Mouse (Mus musculus): ENCODE measurements at regions not wholly inside any gene's neighbourhood (a gene's known extent, or its start where the extent isn't known, plus 50 kb on each side); places are given as distances from the start of the nearest gene placed in this dataset.

DNA sequence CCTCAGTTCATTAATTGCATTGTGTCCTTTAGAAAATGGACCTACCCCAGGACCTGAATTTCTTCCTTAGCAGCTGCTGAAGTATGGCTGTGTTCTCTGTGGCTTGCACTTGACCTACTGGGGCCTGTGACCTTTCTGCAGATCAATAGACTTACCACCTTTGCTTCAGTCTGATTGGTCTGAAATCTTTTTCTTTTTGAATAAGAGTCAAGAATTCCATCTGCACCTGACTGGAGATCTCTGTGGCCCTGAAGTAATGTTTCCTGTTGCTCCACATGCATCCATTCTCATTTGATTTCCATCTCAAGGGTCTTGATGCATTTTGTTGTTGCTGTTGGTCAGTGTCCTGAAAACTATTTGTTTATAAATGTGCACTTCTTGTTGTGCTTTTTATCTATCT is 388.4 kb downstream of the Plekhb2 start:
- H3K4me1 ChIP-seq (ENCODE audit: control insufficient read depth, insufficient read depth), result no peaks in the 10 kb centered on the region
- no peaks in the 10 kb centered on the region for H3K27me3 ChIP-seq (ENCODE audit: control insufficient read depth, insufficient read depth, low read length)
- no peak overlapping the region for H3K9ac ChIP-seq (replicated peaks; ENCODE audit: low read depth, low read length)
- no peak overlapping the region for H3K4me2 ChIP-seq (ENCODE audit: low read depth, low read length)
- TF ChIP-seq CTCF (IDR thresholded peaks at IDR 0.05; ENCODE audit: low read depth) (no peak), EP300 (IDR thresholded peaks at IDR 0.05; ENCODE audit: low read depth) (no peak)
- no peak for ATAC-seq (ENCODE audit: insufficient read depth, low read depth)
- H3K4me3 ChIP-seq (ENCODE audit: low read depth, low read length), result no peak overlapping the region
- no peaks in the 10 kb centered on the region for H3K36me3 ChIP-seq (replicated peaks; ENCODE audit: control insufficient read depth, insufficient read depth, low read length)
- DNase-seq (ENCODE audit: low spot score), result no peak
- H3K9me3 ChIP-seq (replicated peaks; ENCODE audit: control insufficient read depth, low read length), result no peaks in the 10 kb centered on the region
- H3K27ac ChIP-seq (ENCODE audit: low read depth), result no peak overlapping the region

GRCm38 (mm10) chr1:35242849-35243248 is 393.1 kb downstream of the Plekhb2 start:
- H3K4me3 ChIP-seq (ENCODE audit: low read depth, low read length), result no peak overlapping the region
- H3K4me1 ChIP-seq (ENCODE audit: control insufficient read depth, insufficient read depth), result no peaks in the 10 kb centered on the region
- no peak for TF ChIP-seq EP300 (IDR thresholded peaks at IDR 0.05; ENCODE audit: low read depth)
- TF ChIP-seq CTCF (IDR thresholded peaks at IDR 0.05; ENCODE audit: low read depth), result no peak
- no peaks in the 10 kb centered on the region for H3K36me3 ChIP-seq (replicated peaks; ENCODE audit: control insufficient read depth, insufficient read depth, low read length)
- H3K9ac ChIP-seq (replicated peaks; ENCODE audit: low read depth, low read length), result no peak overlapping the region
- DNase-seq (ENCODE audit: low spot score), result no peak
- ATAC-seq (ENCODE audit: insufficient read depth, low read depth), result no peak
- H3K4me2 ChIP-seq (ENCODE audit: low read depth, low read length), result no peak overlapping the region
- no peak overlapping the region for H3K27ac ChIP-seq (ENCODE audit: low read depth)
- 72% methylated on average over 6 of the region's 6 CpGs for WGBS
- no peaks in the 10 kb centered on the region for H3K9me3 ChIP-seq (replicated peaks; ENCODE audit: control insufficient read depth, low read length)
- no peaks in the 10 kb centered on the region for H3K27me3 ChIP-seq (ENCODE audit: control insufficient read depth, insufficient read depth, low read length)

DNA sequence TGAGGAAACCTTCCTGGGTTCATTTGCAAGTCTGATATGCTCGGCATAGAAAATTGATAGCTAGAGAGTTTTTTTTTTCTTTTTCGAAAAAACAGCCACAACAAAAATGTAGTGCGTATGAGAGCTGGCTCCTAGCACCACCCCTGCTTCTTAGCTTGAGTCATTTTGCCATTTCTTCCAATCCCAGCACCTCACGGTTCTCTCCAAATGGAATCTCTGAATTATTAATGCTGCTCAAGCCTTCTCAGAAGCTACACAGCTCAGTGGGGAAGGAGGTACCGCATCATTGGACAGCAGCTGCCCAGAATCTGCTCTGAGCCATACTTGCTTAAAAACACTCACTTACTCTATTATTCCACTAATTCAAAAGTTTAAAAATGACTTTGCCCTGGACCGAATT is 393.6 kb downstream of the Plekhb2 start:
- no peak overlapping the region for H3K9ac ChIP-seq (replicated peaks; ENCODE audit: low read depth, low read length)
- DNase-seq (ENCODE audit: low spot score) (no peak), ATAC-seq (ENCODE audit: insufficient read depth, low read depth) (no peak)
- TF ChIP-seq CTCF (IDR thresholded peaks at IDR 0.05; ENCODE audit: low read depth), result no peak
- TF ChIP-seq EP300 (IDR thresholded peaks at IDR 0.05; ENCODE audit: low read depth), result no peak
- H3K4me1 ChIP-seq (ENCODE audit: control insufficient read depth, insufficient read depth), result no peaks in the 10 kb centered on the region
- no peak overlapping the region for H3K4me3 ChIP-seq (ENCODE audit: low read depth, low read length)
- no peaks in the 10 kb centered on the region for H3K36me3 ChIP-seq (replicated peaks; ENCODE audit: control insufficient read depth, insufficient read depth, low read length)
- H3K9me3 ChIP-seq (replicated peaks; ENCODE audit: control insufficient read depth, low read length), result no peaks in the 10 kb centered on the region
- H3K4me2 ChIP-seq (ENCODE audit: low read depth, low read length), result no peak overlapping the region
- no peak overlapping the region for H3K27ac ChIP-seq (ENCODE audit: low read depth)
- H3K27me3 ChIP-seq (ENCODE audit: control insufficient read depth, insufficient read depth, low read length), result no peaks in the 10 kb centered on the region
- WGBS, result 75% methylated on average over 6 of the region's 6 CpGs

DNA sequence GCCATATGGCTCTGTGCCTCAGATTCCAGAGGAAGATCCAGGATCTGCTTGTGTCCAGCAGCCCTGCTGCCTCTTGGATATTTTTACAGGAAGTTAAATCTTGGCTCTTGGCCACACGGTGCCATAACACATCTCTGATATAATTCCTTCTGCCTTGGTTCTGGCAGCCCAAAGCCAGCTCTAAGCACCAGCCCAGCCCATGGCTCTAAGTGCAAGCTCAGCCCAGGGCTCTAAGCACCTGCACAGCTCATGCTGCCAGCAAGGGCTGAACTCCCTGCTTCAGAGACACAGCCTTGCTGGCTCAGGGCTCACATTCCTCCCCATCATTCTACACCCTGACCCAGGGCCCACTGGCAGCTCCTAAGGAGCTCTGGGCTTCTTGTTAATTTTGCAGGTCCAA is 415.3 kb downstream of the Plekhb2 start:
- no peaks in the 10 kb centered on the region for H3K27me3 ChIP-seq (ENCODE audit: control insufficient read depth, insufficient read depth, low read length)
- no peaks in the 10 kb centered on the region for H3K4me1 ChIP-seq (ENCODE audit: control insufficient read depth, insufficient read depth)
- no peak for DNase-seq (ENCODE audit: low spot score)
- no peak overlapping the region for H3K9ac ChIP-seq (replicated peaks; ENCODE audit: low read depth, low read length)
- no peak overlapping the region for H3K27ac ChIP-seq (ENCODE audit: low read depth)
- H3K36me3 ChIP-seq (replicated peaks; ENCODE audit: control insufficient read depth, insufficient read depth, low read length), result no peaks in the 10 kb centered on the region
- no peak overlapping the region for H3K4me3 ChIP-seq (ENCODE audit: low read depth, low read length)
- no peak overlapping the region for H3K4me2 ChIP-seq (ENCODE audit: low read depth, low read length)
- no peak for ATAC-seq (ENCODE audit: insufficient read depth, low read depth)
- WGBS, result 38% methylated on average over 1 of the region's 1 CpGs
- no peak for TF ChIP-seq CTCF (IDR thresholded peaks at IDR 0.05; ENCODE audit: low read depth)
- no peak for TF ChIP-seq EP300 (IDR thresholded peaks at IDR 0.05; ENCODE audit: low read depth)
- H3K9me3 ChIP-seq (replicated peaks; ENCODE audit: control insufficient read depth, low read length), result no peaks in the 10 kb centered on the region

- Histone ChIP-seq H3K9me3 (replicated peaks; ENCODE audit: control insufficient read depth, low read length) (no peaks in the 10 kb centered on the region), H3K4me1 (ENCODE audit: control insufficient read depth, insufficient read depth) (no peaks in the 10 kb centered on the region), H3K36me3 (replicated peaks; ENCODE audit: control insufficient read depth, insufficient read depth, low read length) (no peaks in the 10 kb centered on the region), H3K27me3 (ENCODE audit: control insufficient read depth, insufficient read depth, low read length) (no peaks in the 10 kb centered on the region), H3K9ac (replicated peaks; ENCODE audit: low read depth, low read length) (no peak overlapping the region), H3K27ac (ENCODE audit: low read depth) (no peak overlapping the region), H3K4me3 (ENCODE audit: low read depth, low read length) (no peak overlapping the region), H3K4me2 (ENCODE audit: low read depth, low read length) (no peak overlapping the region)
- peak; percentile 42 for TF ChIP-seq CTCF (IDR thresholded peaks at IDR 0.05; ENCODE audit: low read depth)
- no peak for TF ChIP-seq EP300 (IDR thresholded peaks at IDR 0.05; ENCODE audit: low read depth)
- DNase-seq (ENCODE audit: low spot score) (peak; percentile 17), ATAC-seq (ENCODE audit: insufficient read depth, low read depth) (no peak)
- 38% methylated on average over 7 of the region's 7 CpGs for WGBS
Measured at GRCm38 (mm10) chr1:35266626-35267025, 416.9 kb downstream of the Plekhb2 start.

- no peaks in the 10 kb centered on the region for H3K27me3 ChIP-seq (ENCODE audit: control insufficient read depth, insufficient read depth, low read length)
- TF ChIP-seq EP300 (IDR thresholded peaks at IDR 0.05; ENCODE audit: low read depth), result no peak
- TF ChIP-seq CTCF (IDR thresholded peaks at IDR 0.05; ENCODE audit: low read depth), result no peak
- H3K4me2 ChIP-seq (ENCODE audit: low read depth, low read length), result no peak overlapping the region
- no peak for ATAC-seq (ENCODE audit: insufficient read depth, low read depth)
- H3K9me3 ChIP-seq (replicated peaks; ENCODE audit: control insufficient read depth, low read length), result no peaks in the 10 kb centered on the region
- DNase-seq (ENCODE audit: low spot score), result no peak
- WGBS, result 72% methylated on average over 7 of the region's 7 CpGs
- no peak overlapping the region for H3K9ac ChIP-seq (replicated peaks; ENCODE audit: low read depth, low read length)
- no peaks in the 10 kb centered on the region for H3K36me3 ChIP-seq (replicated peaks; ENCODE audit: control insufficient read depth, insufficient read depth, low read length)
- no peak overlapping the region for H3K4me3 ChIP-seq (ENCODE audit: low read depth, low read length)
- no peaks in the 10 kb centered on the region for H3K4me1 ChIP-seq (ENCODE audit: control insufficient read depth, insufficient read depth)
- H3K27ac ChIP-seq (ENCODE audit: low read depth), result no peak overlapping the region
Measured at GRCm38 (mm10) chr1:35267883-35268282, 418.1 kb downstream of the Plekhb2 start.

Measured in heart, postnatal 0 days (tissue).